ENCODE assay signal across 9 mouse cellular contexts in genomic region chr11:70651391-70651790, GRCm38 (mm10). TPM values are rescaled to one million over a fixed set of nuclear protein-coding genes. Genes with fewer than 3 reads are reported as not detected.
DNase-seq lines count a peak whose midpoint lies in the region; ATAC-seq and TF ChIP-seq lines count a peak whose summit lies in the region.
"Had no signal": no experiment of that assay in that cellular context is flagged by ENCODE, and none has a peak within 500 bp of the region (broad histone marks: within the 10 kb centered on the region; RNA-seq: fewer than 3 reads in every experiment).

No protein-coding gene starts in this region.

- H3K4me2 ChIP-seq in limb, embryonic 14.5 days (replicated peaks; ENCODE audit: low read depth, low read length, severe bottlenecking) = 0 out of 2 replicates have a peak overlapping the region, but pooled peaks have one; percentile 1
- no peak overlapping the region for H3K4me2 ChIP-seq in midbrain, embryonic 13.5 days (replicated peaks)

- TF ChIP-seq POLR2A in limb, embryonic 14.5 days (IDR thresholded peaks at IDR 0.05; ENCODE audit: borderline replicate concordance, extremely low read depth, insufficient read depth, insufficient read length) = no peak

- ATAC-seq in limb, embryonic 14.5 days (ENCODE audit: low FRiP score, low read depth) = no peak
- no peak for ATAC-seq in megakaryocyte progenitor cell, adult 5-6 weeks (replicated peaks; ENCODE audit: poor library complexity)
- no peak for ATAC-seq in midbrain, embryonic 13.5 days

- H3K9me3 ChIP-seq in heart, embryonic 10.5 days = no peaks in the 10 kb centered on the region
- no peaks in the 10 kb centered on the region for H3K9me3 ChIP-seq in limb, embryonic 14.5 days (ENCODE audit: control insufficient read depth, low read length)
- no peaks in the 10 kb centered on the region for H3K9me3 ChIP-seq in midbrain, embryonic 13.5 days
- H3K9me3 ChIP-seq: neural tube, embryonic 15.5 days had no signal

- no peaks in the 10 kb centered on the region for H3K27me3 ChIP-seq in heart, embryonic 10.5 days (ENCODE audit: insufficient read depth, poor library complexity, severe bottlenecking)
- H3K27me3 ChIP-seq in limb, embryonic 14.5 days (ENCODE audit: control insufficient read depth, insufficient read depth, low read length) = no peaks in the 10 kb centered on the region
- H3K27me3 ChIP-seq in midbrain, embryonic 13.5 days = no peaks in the 10 kb centered on the region
- H3K27me3 ChIP-seq: neural tube, embryonic 15.5 days had no signal

- peak overlapping the region; percentile 27; the same call in 1 of the 2 replicates for H3K4me3 ChIP-seq in heart, embryonic 10.5 days
- no peak overlapping the region for H3K4me3 ChIP-seq in limb, embryonic 14.5 days (replicated peaks; ENCODE audit: low read length)
- no peak overlapping the region for H3K4me3 ChIP-seq in midbrain, embryonic 13.5 days (replicated peaks)

- no peak overlapping the region for H3K27ac ChIP-seq in heart, embryonic 10.5 days
- no peak overlapping the region for H3K27ac ChIP-seq in limb, embryonic 14.5 days (replicated peaks; ENCODE audit: low read depth, low read length)
- H3K27ac ChIP-seq in midbrain, embryonic 13.5 days = no peak overlapping the region
- H3K27ac ChIP-seq: neural tube, embryonic 15.5 days had no signal

- peaks cover 51% of the 10 kb centered on the region for H3K4me1 ChIP-seq in heart, embryonic 10.5 days
- peaks cover 20% of the 10 kb centered on the region for H3K4me1 ChIP-seq in limb, embryonic 14.5 days (ENCODE audit: control insufficient read depth, insufficient read depth, low read length)
- H3K4me1 ChIP-seq in midbrain, embryonic 13.5 days (replicated peaks) = peaks cover 59% of the 10 kb centered on the region

- H3K36me3 ChIP-seq in heart, embryonic 10.5 days = peaks cover 46% of the 10 kb centered on the region
- H3K36me3 ChIP-seq in limb, embryonic 14.5 days (ENCODE audit: control insufficient read depth, insufficient read depth, low read length) = peaks cover 50% of the 10 kb centered on the region
- peaks cover 41% of the 10 kb centered on the region for H3K36me3 ChIP-seq in midbrain, embryonic 13.5 days

- DNase-seq in heart, embryonic 10.5 days (ENCODE audit: low spot score) = no peak
- DNase-seq in heart, adult 8-10 months (ENCODE audit: low spot score) = no peak
- DNase-seq in 416B (ENCODE audit: low read depth) = peak; percentile 87
- DNase-seq in adrenal gland, postnatal 36 days = peak; percentile 74 to 76
- DNase-seq in limb, embryonic 14.5 days (ENCODE audit: low spot score) = no peak
- DNase-seq in B cell, adult 2 months = no peak

- no peak overlapping the region for H3K9ac ChIP-seq in limb, embryonic 14.5 days (ENCODE audit: low read depth, low read length, severe bottlenecking)
- no peak overlapping the region for H3K9ac ChIP-seq in midbrain, embryonic 13.5 days (replicated peaks)

- WGBS in heart, embryonic 10.5 days = 68% methylated on average over 2 of the region's 2 CpGs
- 71% methylated on average over 2 of the region's 2 CpGs for WGBS in limb, embryonic 14.5 days
- WGBS in midbrain, embryonic 13.5 days = 86% methylated on average over 2 of the region's 2 CpGs

RNA-seq across cellular contexts. Expression of gene Pfn1, which starts 3.1 kb away (rescaled TPM):
- polyA plus RNA-seq in heart, embryonic 10.5 days (2016; fragmentation: Nextera tagmentation; extraction: Ambion mirVana) = 2,022 and 2,208 TPM in 2 replicates
- 100 to 1,000 TPM; 243 to 295 (median 274) TPM for total RNA-seq in heart, adult 8-10 months (2022)
- total RNA-seq in adrenal gland, postnatal 36 days (2021) = 100 to 1,000 TPM; 853 to 925 TPM
- polyA plus RNA-seq in limb, embryonic 14.5 days (2012; rRNA removed) = 946 and 1,024 TPM in 2 replicates
- 1,646 and 1,675 TPM in 2 replicates for polyA plus RNA-seq in limb, embryonic 14.5 days (2014; fragmentation: Nextera tagmentation; extraction: Ambion mirVana)
- total RNA-seq in megakaryocyte progenitor cell, adult 5-6 weeks (2015) = 1,057 and 1,218 TPM in 2 replicates
- total RNA-seq in megakaryocyte progenitor cell, adult 5-6 weeks (2017) = 491 and 574 TPM in 2 replicates
- polyA plus RNA-seq in midbrain, embryonic 13.5 days (2015; fragmentation: Nextera tagmentation; extraction: Ambion mirVana) = 785 and 825 TPM in 2 replicates

RNA-seq across cellular contexts. Expression of gene Slc25a11, which starts 4.1 kb away (rescaled TPM):
- polyA plus RNA-seq in heart, embryonic 10.5 days (2016; fragmentation: Nextera tagmentation; extraction: Ambion mirVana) = 207 and 246 TPM in 2 replicates
- total RNA-seq in heart, adult 8-10 months (2022) = 100 to 1,000 TPM; 640 to 724 (median 656) TPM
- 100 to 1,000 TPM; 127 to 165 TPM for total RNA-seq in adrenal gland, postnatal 36 days (2021)
- polyA plus RNA-seq in limb, embryonic 14.5 days (2012; rRNA removed) = 134 and 150 TPM in 2 replicates
- 159 and 163 TPM in 2 replicates for polyA plus RNA-seq in limb, embryonic 14.5 days (2014; fragmentation: Nextera tagmentation; extraction: Ambion mirVana)
- total RNA-seq in megakaryocyte progenitor cell, adult 5-6 weeks (2015) = 59.5 and 73.9 TPM in 2 replicates
- 46.6 and 52.7 TPM in 2 replicates for total RNA-seq in megakaryocyte progenitor cell, adult 5-6 weeks (2017)
- 169 and 170 TPM in 2 replicates for polyA plus RNA-seq in midbrain, embryonic 13.5 days (2015; fragmentation: Nextera tagmentation; extraction: Ambion mirVana)

RNA-seq across cellular contexts. Expression of gene Rnf167, which starts 4.4 kb away (rescaled TPM):
- polyA plus RNA-seq in heart, embryonic 10.5 days (2016; fragmentation: Nextera tagmentation; extraction: Ambion mirVana) = 68.3 and 74.4 TPM in 2 replicates
- 10 to 100 TPM; 53.0 to 67.3 (median 58.7) TPM for total RNA-seq in heart, adult 8-10 months (2022)
- 10 to 100 TPM; 83.6 to 83.8 TPM for total RNA-seq in adrenal gland, postnatal 36 days (2021)
- polyA plus RNA-seq in limb, embryonic 14.5 days (2012; rRNA removed) = 96.3 and 110 TPM in 2 replicates
- polyA plus RNA-seq in limb, embryonic 14.5 days (2014; fragmentation: Nextera tagmentation; extraction: Ambion mirVana) = 109 and 119 TPM in 2 replicates
- total RNA-seq in megakaryocyte progenitor cell, adult 5-6 weeks (2015) = 39.3 and 44.8 TPM in 2 replicates
- total RNA-seq in megakaryocyte progenitor cell, adult 5-6 weeks (2017) = 30.7 and 37.4 TPM in 2 replicates
- polyA plus RNA-seq in midbrain, embryonic 13.5 days (2015; fragmentation: Nextera tagmentation; extraction: Ambion mirVana) = 111 and 113 TPM in 2 replicates

RNA-seq across cellular contexts. Expression of gene Eno3, which starts 5.6 kb away (rescaled TPM):
- 188 and 256 TPM in 2 replicates for polyA plus RNA-seq in heart, embryonic 10.5 days (2016; fragmentation: Nextera tagmentation; extraction: Ambion mirVana)
- 1,000 to 10,000 TPM; 1,693 to 1,917 (median 1,770) TPM for total RNA-seq in heart, adult 8-10 months (2022)
- total RNA-seq in adrenal gland, postnatal 36 days (2021) = 10 to 100 TPM; 21.2 to 35.5 TPM
- 75.3 and 84.6 TPM in 2 replicates for polyA plus RNA-seq in limb, embryonic 14.5 days (2012; rRNA removed)
- polyA plus RNA-seq in limb, embryonic 14.5 days (2014; fragmentation: Nextera tagmentation; extraction: Ambion mirVana) = 60.3 and 89.9 TPM in 2 replicates
- 4.1 and 6.2 TPM in 2 replicates for total RNA-seq in megakaryocyte progenitor cell, adult 5-6 weeks (2015)
- total RNA-seq in megakaryocyte progenitor cell, adult 5-6 weeks (2017) = 7.2 and 9.5 TPM in 2 replicates
- 8.0 and 9.5 TPM in 2 replicates for polyA plus RNA-seq in midbrain, embryonic 13.5 days (2015; fragmentation: Nextera tagmentation; extraction: Ambion mirVana)

RNA-seq across cellular contexts. Expression of gene Gp1ba, which starts 12.5 kb away (rescaled TPM):
- polyA plus RNA-seq in heart, embryonic 10.5 days (2016; fragmentation: Nextera tagmentation; extraction: Ambion mirVana) = 1.6 and 1.9 TPM in 2 replicates
- total RNA-seq in heart, adult 8-10 months (2022) = under 1 TPM; 0.31 to 0.55 (median 0.54) TPM
- total RNA-seq in adrenal gland, postnatal 36 days (2021) = under 1 TPM in 1 of 2 experiments, not detected in 1; 0.13 TPM
- polyA plus RNA-seq in limb, embryonic 14.5 days (2012; rRNA removed) = 0.47 and 0.69 TPM in 2 replicates
- 0.48 and 0.56 TPM in 2 replicates for polyA plus RNA-seq in limb, embryonic 14.5 days (2014; fragmentation: Nextera tagmentation; extraction: Ambion mirVana)
- total RNA-seq in megakaryocyte progenitor cell, adult 5-6 weeks (2015) = 0.66 and 2.3 TPM in 2 replicates
- total RNA-seq in megakaryocyte progenitor cell, adult 5-6 weeks (2017) = 0.08 and 0.20 TPM in 2 replicates
- polyA plus RNA-seq in midbrain, embryonic 13.5 days (2015; fragmentation: Nextera tagmentation; extraction: Ambion mirVana) = 0.17 and 0.26 TPM in 2 replicates

Comparison
In these comparisons a context has a peak if more than half of its experiments do, and no peak if none do; other contexts are left out.
1. DNase-seq: peak in 416B (single experiment) and adrenal gland, postnatal 36 days (2 of 2); none in heart, embryonic 10.5 days (single experiment), heart, adult 8-10 months (single experiment), limb, embryonic 14.5 days (single experiment) and B cell, adult 2 months (0 of 2).